Mouse (Mus musculus): ENCODE results near the gene Spag9.

- TF ChIP-seq CTCF (IDR thresholded peaks at IDR 0.05) = no peak
- TF ChIP-seq EP300 (IDR thresholded peaks at IDR 0.05) = no peak
These were observed 169.9 kb downstream of the Spag9 start for GRCm38 (mm10) chr11:94165745-94166144.
